Mouse (Mus musculus): ENCODE measurements around the gene Nkapd1. TPM values are rescaled to one million over a fixed set of nuclear protein-coding genes. Genes with fewer than 3 reads are reported as not detected.

Nkapd1 gene
- polyA plus RNA-seq, 2 experiments, result 20.4 to 27.8 TPM

DNA sequence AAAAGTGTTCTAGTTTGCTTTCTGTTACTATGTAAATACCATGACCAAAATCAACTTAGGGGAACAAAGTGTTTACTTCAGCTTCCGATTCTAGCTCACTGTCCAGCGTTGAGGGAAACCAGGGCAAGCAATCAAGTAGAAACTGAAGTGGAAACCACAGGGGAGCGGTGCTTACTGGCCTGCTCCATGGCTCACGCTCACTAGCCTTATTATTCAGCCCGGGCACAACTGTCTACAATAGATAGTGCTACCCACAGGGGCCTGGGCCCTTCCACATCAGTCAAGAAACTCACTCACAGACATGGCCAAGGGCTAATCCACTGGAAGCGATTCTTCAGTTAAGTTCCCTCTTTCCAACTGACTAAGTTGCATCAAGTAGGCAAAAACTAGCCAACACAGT lies 15.7 kb downstream of the Nkapd1 start:
- H3K36me3 ChIP-seq (ENCODE audit: control insufficient read depth, insufficient read depth, low read length), result peaks cover 49% of the 10 kb centered on the region
- H3K4me3 ChIP-seq (replicated peaks; ENCODE audit: low read length), result no peak overlapping the region
- no peak for ATAC-seq (ENCODE audit: low FRiP score, low read depth)
- no peak for DNase-seq (ENCODE audit: low spot score)
- no peaks in the 10 kb centered on the region for H3K27me3 ChIP-seq (ENCODE audit: control insufficient read depth, insufficient read depth, low read length)
- H3K9ac ChIP-seq (ENCODE audit: low read depth, low read length, severe bottlenecking), result no peak overlapping the region
- H3K9me3 ChIP-seq (ENCODE audit: control insufficient read depth, low read length), result no peaks in the 10 kb centered on the region
- TF ChIP-seq POLR2A (IDR thresholded peaks at IDR 0.05; ENCODE audit: borderline replicate concordance, extremely low read depth, insufficient read depth, insufficient read length), result no peak
- peaks cover 18% of the 10 kb centered on the region for H3K4me1 ChIP-seq (ENCODE audit: control insufficient read depth, insufficient read depth, low read length)
- no peak overlapping the region for H3K27ac ChIP-seq (replicated peaks; ENCODE audit: low read depth, low read length)
- no peak overlapping the region for H3K4me2 ChIP-seq (replicated peaks; ENCODE audit: low read depth, low read length, severe bottlenecking)
- whole genome bisulfite sequencing, result 89% methylated on average over 6 of the region's 6 CpGs

- H3K9ac ChIP-seq (ENCODE audit: low read depth, low read length, severe bottlenecking), result no peak overlapping the region
- 96% methylated on average over 8 of the region's 8 CpGs for WGBS
- H3K27ac ChIP-seq (replicated peaks; ENCODE audit: low read depth, low read length), result no peak overlapping the region
Measured at GRCm38 (mm10) chr9:50596973-50597372, 20.3 kb downstream of the Nkapd1 start.

GRCm38 (mm10) chr9:50594794-50595417 lies 22.4 kb downstream of the Nkapd1 start:
- H3K9ac ChIP-seq (ENCODE audit: low read depth, low read length, severe bottlenecking), result no peak overlapping the region
- no peak for DNase-seq (ENCODE audit: low spot score)
- H3K9me3 ChIP-seq (ENCODE audit: control insufficient read depth, low read length), result no peaks in the 10 kb centered on the region
- H3K4me3 ChIP-seq (replicated peaks; ENCODE audit: low read length), result no peak overlapping the region
- no peak overlapping the region for H3K27ac ChIP-seq (replicated peaks; ENCODE audit: low read depth, low read length)
- no peak overlapping the region for H3K4me2 ChIP-seq (replicated peaks; ENCODE audit: low read depth, low read length, severe bottlenecking)
- peaks cover 50% of the 10 kb centered on the region for H3K36me3 ChIP-seq (ENCODE audit: control insufficient read depth, insufficient read depth, low read length)
- TF ChIP-seq POLR2A (IDR thresholded peaks at IDR 0.05; ENCODE audit: borderline replicate concordance, extremely low read depth, insufficient read depth, insufficient read length), result no peak
- no peaks in the 10 kb centered on the region for H3K4me1 ChIP-seq (ENCODE audit: control insufficient read depth, insufficient read depth, low read length)
- no peaks in the 10 kb centered on the region for H3K27me3 ChIP-seq (ENCODE audit: control insufficient read depth, insufficient read depth, low read length)
- no peak for ATAC-seq (ENCODE audit: low FRiP score, low read depth)
- 78% methylated on average over 12 of the region's 12 CpGs for WGBS

More at GRCm38 (mm10) chr9:50596973-50597372, 20.3 kb downstream of the Nkapd1 start:
- Histone ChIP-seq H3K4me3 (replicated peaks; ENCODE audit: low read length) (no peak overlapping the region), H3K36me3 (ENCODE audit: control insufficient read depth, insufficient read depth, low read length) (peaks cover 58% of the 10 kb centered on the region), H3K27me3 (ENCODE audit: control insufficient read depth, insufficient read depth, low read length) (no peaks in the 10 kb centered on the region), H3K4me1 (ENCODE audit: control insufficient read depth, insufficient read depth, low read length) (peaks cover 1% of the 10 kb centered on the region), H3K4me2 (replicated peaks; ENCODE audit: low read depth, low read length, severe bottlenecking) (no peak overlapping the region), H3K9me3 (ENCODE audit: control insufficient read depth, low read length) (no peaks in the 10 kb centered on the region)
- TF ChIP-seq POLR2A (IDR thresholded peaks at IDR 0.05; ENCODE audit: borderline replicate concordance, extremely low read depth, insufficient read depth, insufficient read length), result no peak
- DNase-seq (ENCODE audit: low spot score), result no peak
- no peak for ATAC-seq (ENCODE audit: low FRiP score, low read depth)

GRCm38 (mm10) chr9:50593544-50593943 lies 23.7 kb downstream of the Nkapd1 start:
- H3K27me3 ChIP-seq (ENCODE audit: control insufficient read depth, insufficient read depth, low read length), result no peaks in the 10 kb centered on the region
- H3K27ac ChIP-seq (replicated peaks; ENCODE audit: low read depth, low read length), result no peak overlapping the region
- TF ChIP-seq POLR2A (IDR thresholded peaks at IDR 0.05; ENCODE audit: borderline replicate concordance, extremely low read depth, insufficient read depth, insufficient read length), result no peak
- ATAC-seq (ENCODE audit: low FRiP score, low read depth) (no peak), DNase-seq (ENCODE audit: low spot score) (no peak)
- no peaks in the 10 kb centered on the region for H3K9me3 ChIP-seq (ENCODE audit: control insufficient read depth, low read length)
- 94% methylated on average over 3 of the region's 3 CpGs for WGBS
- no peak overlapping the region for H3K9ac ChIP-seq (ENCODE audit: low read depth, low read length, severe bottlenecking)
- H3K36me3 ChIP-seq (ENCODE audit: control insufficient read depth, insufficient read depth, low read length), result peaks cover 39% of the 10 kb centered on the region
- no peaks in the 10 kb centered on the region for H3K4me1 ChIP-seq (ENCODE audit: control insufficient read depth, insufficient read depth, low read length)
- H3K4me2 ChIP-seq (replicated peaks; ENCODE audit: low read depth, low read length, severe bottlenecking), result no peak overlapping the region
- H3K4me3 ChIP-seq (replicated peaks; ENCODE audit: low read length), result no peak overlapping the region

GRCm38 (mm10) chr9:50592955-50593354 lies 24.3 kb downstream of the Nkapd1 start:
- H3K4me1 ChIP-seq (ENCODE audit: control insufficient read depth, insufficient read depth, low read length), result no peaks in the 10 kb centered on the region
- no peak for ATAC-seq (ENCODE audit: low FRiP score, low read depth)
- no peak for TF ChIP-seq POLR2A (IDR thresholded peaks at IDR 0.05; ENCODE audit: borderline replicate concordance, extremely low read depth, insufficient read depth, insufficient read length)

More at GRCm38 (mm10) chr9:50592955-50593354, 24.3 kb downstream of the Nkapd1 start:
- no peak overlapping the region for H3K4me3 ChIP-seq (replicated peaks; ENCODE audit: low read length)
- DNase-seq (ENCODE audit: low spot score), result no peak
- no peak overlapping the region for H3K27ac ChIP-seq (replicated peaks; ENCODE audit: low read depth, low read length)
- H3K4me2 ChIP-seq (replicated peaks; ENCODE audit: low read depth, low read length, severe bottlenecking), result no peak overlapping the region
- peaks cover 33% of the 10 kb centered on the region for H3K36me3 ChIP-seq (ENCODE audit: control insufficient read depth, insufficient read depth, low read length)
- no peak overlapping the region for H3K9ac ChIP-seq (ENCODE audit: low read depth, low read length, severe bottlenecking)
- WGBS, result 88% methylated on average over 9 of the region's 9 CpGs
- no peaks in the 10 kb centered on the region for H3K9me3 ChIP-seq (ENCODE audit: control insufficient read depth, low read length)
- H3K27me3 ChIP-seq (ENCODE audit: control insufficient read depth, insufficient read depth, low read length), result no peaks in the 10 kb centered on the region

Measured in limb, embryonic 14.5 days (tissue).